Mouse (Mus musculus) neural tube, embryonic 15.5 days (tissue): Measurements from ENCODE around the gene Myo15. TPM values are rescaled to one million over a fixed set of nuclear protein-coding genes. Genes with fewer than 3 reads are reported as not detected.

ENCODE experiments used
- ATAC-seq: fragments of 200-750 bp; cut with Nextera tagmentation; 2 replicates; pipeline ENCODE4 v1.8.0; 2017; ENCODE audit warnings: mild to moderate bottlenecking, moderate TSS enrichment, moderate library complexity; ENCODE audit not compliant: low FRiP score
- H3K27ac ChIP-seq: fragments of 300-500 bp; sonication (generic); replicated peaks from 2 replicates; pipeline ENCODE4 v1.5.1; 2015; ENCODE audit warnings: mild to moderate bottlenecking, inconsistent platforms
- H3K27me3 ChIP-seq: fragments of 300-500 bp; sonication (generic); replicated peaks from 2 replicates; pipeline ENCODE4 v1.6.1; 2015; ENCODE audit warnings: inconsistent platforms
- H3K36me3 ChIP-seq: fragments of 300-500 bp; sonication (generic); 2 replicates; pipeline ENCODE4 v1.6.1; 2015; ENCODE audit warnings: inconsistent platforms
- H3K4me1 ChIP-seq: fragments of 300-500 bp; sonication (generic); 2 replicates; pipeline ENCODE4 v1.6.1; 2015; ENCODE audit warnings: inconsistent platforms
- H3K4me2 ChIP-seq: fragments of 300-500 bp; sonication (generic); 2 replicates; pipeline ENCODE4 v1.6.1; 2015; ENCODE audit warnings: inconsistent platforms, mild to moderate bottlenecking, moderate library complexity
- H3K4me3 ChIP-seq: fragments of 300-500 bp; sonication (generic); replicated peaks from 2 replicates; pipeline ENCODE4 v1.5.1; 2015; ENCODE audit warnings: mild to moderate bottlenecking, inconsistent platforms
- H3K9ac ChIP-seq: fragments of 300-500 bp; sonication (generic); replicated peaks from 2 replicates; pipeline ENCODE4 v1.6.1; 2015; ENCODE audit warnings: mild to moderate bottlenecking, inconsistent platforms
- H3K9me3 ChIP-seq: fragments of 300-500 bp; sonication (generic); replicated peaks from 2 replicates; pipeline ENCODE4 v1.6.1; 2016; ENCODE audit warnings: inconsistent platforms
- WGBS: fragments of 180-500 bp; shearing (Covaris S2); methylation state at CpG from one replicate; pipeline ENCODE4 v1.1.7; 2015; ENCODE audit warnings: mixed read lengths; 5-methylcytosine and 5-hydroxymethylcytosine counted together
- polyA plus RNA-seq: library from polyadenylated mRNA; unstranded; fragments of >200 nt; fragmentation: Nextera tagmentation; extraction: Ambion mirVana; gene quantifications from 2 replicates; pipeline ENCODE4 v1.2.1, GENCODE M21; 2015

Myo15 gene
- polyA plus RNA-seq, 1 experiment from 2014 or later, result 0.28 TPM

- Histone ChIP-seq H3K4me3 (peak within 1 kb of the TSS; percentile 64), H3K9me3 (no peaks in the 10 kb centered on the region), H3K27ac (peak within 1 kb of the TSS; percentile 74), H3K9ac (peak within 1 kb of the TSS; percentile 66), H3K36me3 (peaks cover 29% of the 10 kb centered on the region), H3K4me2 (peak within 1 kb of the TSS; percentile 70), H3K27me3 (no peaks in the 10 kb centered on the region), H3K4me1 (peaks cover 22% of the 10 kb centered on the region)
- 5% methylated on average over 27 of the region's 27 CpGs for WGBS
- ATAC-seq, result peak; percentile 91
Measured at GRCm38 (mm10) chr11:60454080-60454744, 14.9 kb upstream of the Myo15 start, which contains the start of gene Drg2. Drg2 (plus strand) TSS chr11:60454591.

GRCm38 (mm10) chr11:60454745-60455087 is 14.4 kb upstream of the Myo15 start:
- H3K27me3 ChIP-seq, result no peaks in the 10 kb centered on the region
- H3K4me3 ChIP-seq, result peak overlapping the region; percentile 64
- peak overlapping the region; percentile 74 for H3K27ac ChIP-seq
- peak overlapping the region; percentile 70 for H3K4me2 ChIP-seq
- H3K9ac ChIP-seq, result peak overlapping the region; percentile 66
- under 1% methylated on average over 17 of the region's 17 CpGs for WGBS
- no peaks in the 10 kb centered on the region for H3K9me3 ChIP-seq
- peaks cover 34% of the 10 kb centered on the region for H3K36me3 ChIP-seq
- H3K4me1 ChIP-seq, result peaks cover 22% of the 10 kb centered on the region
- peak; percentile 34; the same call in 1 of the 2 replicates for ATAC-seq

GRCm38 (mm10) chr11:60457973-60458372 is 11.2 kb upstream of the Myo15 start:
- Histone ChIP-seq H3K27me3 (no peaks in the 10 kb centered on the region), H3K27ac (no peak overlapping the region), H3K4me3 (no peak overlapping the region), H3K9ac (no peak overlapping the region), H3K9me3 (no peaks in the 10 kb centered on the region), H3K4me1 (peaks cover 22% of the 10 kb centered on the region), H3K36me3 (peaks cover 67% of the 10 kb centered on the region), H3K4me2 (no peak overlapping the region)
- ATAC-seq, result no peak
- WGBS, result 100% methylated on average over 1 of the region's 1 CpGs

GRCm38 (mm10) chr11:60465943-60466380 is 3.2 kb upstream of the Myo15 start:
- Histone ChIP-seq H3K4me1 (no peaks in the 10 kb centered on the region), H3K27ac (no peak overlapping the region), H3K4me3 (no peak overlapping the region), H3K4me2 (no peak overlapping the region), H3K9me3 (no peaks in the 10 kb centered on the region), H3K36me3 (peaks cover 90% of the 10 kb centered on the region), H3K27me3 (no peaks in the 10 kb centered on the region), H3K9ac (no peak overlapping the region)
- no peak for ATAC-seq
- WGBS, result 95% methylated on average over 2 of the region's 2 CpGs

GRCm38 (mm10) chr11:60470743-60471142 is 1.6 kb downstream of the Myo15 start:
- H3K27me3 ChIP-seq, result no peaks in the 10 kb centered on the region
- no peaks in the 10 kb centered on the region for H3K9me3 ChIP-seq
- peaks cover 42% of the 10 kb centered on the region for H3K36me3 ChIP-seq
- H3K9ac ChIP-seq, result no peak overlapping the region
- no peaks in the 10 kb centered on the region for H3K4me1 ChIP-seq
- no peak for ATAC-seq
- H3K4me2 ChIP-seq, result no peak overlapping the region
- H3K4me3 ChIP-seq, result no peak overlapping the region
- no peak overlapping the region for H3K27ac ChIP-seq
- WGBS, result 84% methylated on average over 9 of the region's 9 CpGs

- WGBS, result 76% methylated on average over 5 of the region's 5 CpGs
- H3K36me3 ChIP-seq, result peaks cover 8% of the 10 kb centered on the region; the same call in 1 of the 2 replicates
Measured at GRCm38 (mm10) chr11:60474534-60474933, 5.4 kb downstream of the Myo15 start.

GRCm38 (mm10) chr11:60475668-60476362 is 6.7 kb downstream of the Myo15 start:
- no peaks in the 10 kb centered on the region for H3K27me3 ChIP-seq
- H3K4me2 ChIP-seq, result no peak overlapping the region
- WGBS, result 88% methylated on average over 5 of the region's 5 CpGs
- H3K9me3 ChIP-seq, result no peaks in the 10 kb centered on the region
- ATAC-seq, result no peak
- no peak overlapping the region for H3K27ac ChIP-seq
- H3K36me3 ChIP-seq, result no peaks in the 10 kb centered on the region
- no peak overlapping the region for H3K9ac ChIP-seq
- no peaks in the 10 kb centered on the region for H3K4me1 ChIP-seq
- no peak overlapping the region for H3K4me3 ChIP-seq

More at GRCm38 (mm10) chr11:60474534-60474933, 5.4 kb downstream of the Myo15 start:
- ATAC-seq, result no peak
- H3K9ac ChIP-seq, result no peak overlapping the region
- no peak overlapping the region for H3K27ac ChIP-seq
- no peaks in the 10 kb centered on the region for H3K4me1 ChIP-seq
- H3K27me3 ChIP-seq, result no peaks in the 10 kb centered on the region
- no peak overlapping the region for H3K4me3 ChIP-seq
- no peak overlapping the region for H3K4me2 ChIP-seq
- H3K9me3 ChIP-seq, result no peaks in the 10 kb centered on the region

- no peak for ATAC-seq
- Histone ChIP-seq H3K9ac (no peak overlapping the region), H3K27me3 (no peaks in the 10 kb centered on the region), H3K36me3 (no peaks in the 10 kb centered on the region), H3K4me2 (no peak overlapping the region), H3K27ac (no peak overlapping the region), H3K4me3 (no peak overlapping the region), H3K4me1 (no peaks in the 10 kb centered on the region), H3K9me3 (no peaks in the 10 kb centered on the region)
- 44% methylated on average over 16 of the region's 17 CpGs for WGBS
Measured at GRCm38 (mm10) chr11:60478121-60478520, 9.0 kb downstream of the Myo15 start.

- Histone ChIP-seq H3K9ac (no peak overlapping the region), H3K4me3 (no peak overlapping the region), H3K9me3 (no peaks in the 10 kb centered on the region), H3K36me3 (no peaks in the 10 kb centered on the region), H3K27me3 (no peaks in the 10 kb centered on the region), H3K27ac (no peak overlapping the region), H3K4me2 (no peak overlapping the region), H3K4me1 (no peaks in the 10 kb centered on the region)
- WGBS, result 69% methylated on average over 3 of the region's 3 CpGs
- no peak for ATAC-seq
Measured at GRCm38 (mm10) chr11:60486267-60486666, 17.1 kb downstream of the Myo15 start.

GRCm38 (mm10) chr11:60492726-60493125 is 23.6 kb downstream of the Myo15 start:
- H3K27me3 ChIP-seq, result no peaks in the 10 kb centered on the region
- no peak overlapping the region for H3K9ac ChIP-seq
- no peak overlapping the region for H3K4me3 ChIP-seq
- no peak overlapping the region for H3K27ac ChIP-seq
- H3K4me1 ChIP-seq, result no peaks in the 10 kb centered on the region
- H3K4me2 ChIP-seq, result no peak overlapping the region
- ATAC-seq, result no peak
- H3K36me3 ChIP-seq, result no peaks in the 10 kb centered on the region
- no peaks in the 10 kb centered on the region for H3K9me3 ChIP-seq
- WGBS, result 90% methylated on average over 5 of the region's 5 CpGs

- no peak for ATAC-seq
- Histone ChIP-seq H3K27ac (no peak overlapping the region), H3K9me3 (no peaks in the 10 kb centered on the region), H3K9ac (no peak overlapping the region), H3K4me1 (no peaks in the 10 kb centered on the region), H3K27me3 (no peaks in the 10 kb centered on the region), H3K4me2 (no peak overlapping the region), H3K4me3 (no peak overlapping the region), H3K36me3 (no peaks in the 10 kb centered on the region)
- 79% methylated on average over 2 of the region's 2 CpGs for WGBS
Measured at GRCm38 (mm10) chr11:60495692-60496091, 26.6 kb downstream of the Myo15 start.

- 89% methylated on average over 13 of the region's 13 CpGs for WGBS
- Histone ChIP-seq H3K27me3 (peaks cover 29% of the 10 kb centered on the region), H3K36me3 (no peaks in the 10 kb centered on the region), H3K4me2 (no peak overlapping the region), H3K27ac (no peak overlapping the region), H3K9me3 (no peaks in the 10 kb centered on the region), H3K4me3 (no peak overlapping the region), H3K9ac (no peak overlapping the region), H3K4me1 (peaks cover 12% of the 10 kb centered on the region)
- no peak for ATAC-seq
Measured at GRCm38 (mm10) chr11:60507281-60507680, 38.1 kb downstream of the Myo15 start.
